Mouse (Mus musculus) liver, embryonic 13.5 days (tissue): ENCODE measurements around the gene Patl2. TPM values are rescaled to one million over a fixed set of nuclear protein-coding genes. Genes with fewer than 3 reads are reported as not detected.

ENCODE experiments used
- ATAC-seq: fragments of 200-750 bp; cut with Nextera tagmentation; 2 replicates; pipeline ENCODE4 v1.8.0; 2017; ENCODE audit warnings: low read depth, mild to moderate bottlenecking, moderate number of reproducible peaks, moderate library complexity
- DNase-seq: peaks from one replicate; pipeline ENCODE4 v3.0.0; 2022
- H3K27ac ChIP-seq: fragments of 300-500 bp; sonication (generic); 2 replicates; pipeline ENCODE4 v1.5.1; 2015; ENCODE audit warnings: moderate library complexity, mild to moderate bottlenecking, inconsistent platforms
- H3K27me3 ChIP-seq: fragments of 300-500 bp; sonication (generic); 2 replicates; pipeline ENCODE4 v1.6.1; 2015; ENCODE audit warnings: mild to moderate bottlenecking, inconsistent platforms
- H3K36me3 ChIP-seq: fragments of 300-500 bp; sonication (generic); 2 replicates; pipeline ENCODE4 v1.6.1; 2015; ENCODE audit warnings: mild to moderate bottlenecking, inconsistent platforms
- H3K4me1 ChIP-seq: fragments of 300-500 bp; sonication (generic); replicated peaks from 2 replicates; pipeline ENCODE4 v1.6.1; 2015; ENCODE audit warnings: inconsistent platforms
- H3K4me2 ChIP-seq: fragments of 300-500 bp; sonication (generic); 2 replicates; pipeline ENCODE4 v1.6.1; 2015; ENCODE audit warnings: inconsistent platforms, mild to moderate bottlenecking, moderate library complexity
- H3K4me3 ChIP-seq: fragments of 300-500 bp; sonication (generic); replicated peaks from 2 replicates; pipeline ENCODE4 v1.5.1; 2015; ENCODE audit warnings: mild to moderate bottlenecking, inconsistent platforms
- H3K9ac ChIP-seq: fragments of 300-500 bp; sonication (generic); 2 replicates; pipeline ENCODE4 v1.6.1; 2015; ENCODE audit warnings: mild to moderate bottlenecking, inconsistent platforms
- H3K9me3 ChIP-seq: fragments of 300-500 bp; sonication (generic); replicated peaks from 2 replicates; pipeline ENCODE4 v1.6.1; 2016; ENCODE audit warnings: inconsistent platforms
- WGBS: fragments of 180-500 bp; shearing (Covaris S2); methylation state at CpG from one replicate; pipeline ENCODE4 v1.1.7; 2015; ENCODE audit not compliant: insufficient replicate concordance; 5-methylcytosine and 5-hydroxymethylcytosine counted together
- polyA plus RNA-seq: library from polyadenylated mRNA; unstranded; fragments of >200 nt; fragmentation: Nextera tagmentation; extraction: Ambion mirVana; gene quantifications from 2 replicates; pipeline ENCODE4 v1.2.1, GENCODE M21; 2015

Patl2 gene
- polyA plus RNA-seq, 1 experiment from 2014 or later, result 0.06 TPM

- Histone ChIP-seq H3K9ac (no peak overlapping the region), H3K9me3 (no peaks in the 10 kb centered on the region), H3K4me3 (no peak overlapping the region), H3K27ac (no peak overlapping the region), H3K27me3 (no peaks in the 10 kb centered on the region), H3K36me3 (no peaks in the 10 kb centered on the region), H3K4me2 (no peak overlapping the region), H3K4me1 (no peaks in the 10 kb centered on the region)
- no peak for ATAC-seq
- DNase-seq, result no peak
- WGBS, result 46% methylated on average over 6 of the region's 6 CpGs
Observed at GRCm38 (mm10) chr2:122171292-122171691, 14.7 kb downstream of the Patl2 start.

- WGBS, result 74% methylated on average over 11 of the region's 11 CpGs
- no peak for DNase-seq
Observed at GRCm38 (mm10) chr2:122164293-122164692, 21.7 kb downstream of the Patl2 start.

GRCm38 (mm10) chr2:122163430-122164195 is 22.4 kb downstream of the Patl2 start:
- Histone ChIP-seq H3K27me3 (no peaks in the 10 kb centered on the region), H3K4me3 (no peak overlapping the region), H3K4me1 (peaks cover 4% of the 10 kb centered on the region; the same call in 1 of the 2 replicates), H3K9ac (no peak overlapping the region), H3K36me3 (no peaks in the 10 kb centered on the region), H3K9me3 (no peaks in the 10 kb centered on the region), H3K4me2 (no peak overlapping the region), H3K27ac (no peak overlapping the region; the same call in 1 of the 2 replicates)
- no peak for ATAC-seq
- WGBS, result 63% methylated on average over 13 of the region's 13 CpGs
- DNase-seq, result no peak

More at GRCm38 (mm10) chr2:122164293-122164692, 21.7 kb downstream of the Patl2 start:
- Histone ChIP-seq H3K36me3 (no peaks in the 10 kb centered on the region), H3K4me1 (peaks cover 4% of the 10 kb centered on the region; the same call in 1 of the 2 replicates), H3K4me2 (no peak overlapping the region), H3K4me3 (no peak overlapping the region), H3K9ac (no peak overlapping the region), H3K27me3 (no peaks in the 10 kb centered on the region), H3K27ac (no peak overlapping the region), H3K9me3 (no peaks in the 10 kb centered on the region)
- 0 out of 2 replicates have a peak, but pooled peaks have one; percentile 31 for ATAC-seq

- Histone ChIP-seq H3K9me3 (no peaks in the 10 kb centered on the region), H3K4me1 (peaks cover 9% of the 10 kb centered on the region; the same call in 1 of the 2 replicates), H3K36me3 (no peaks in the 10 kb centered on the region), H3K4me2 (no peak overlapping the region), H3K4me3 (no peak overlapping the region), H3K9ac (no peak overlapping the region), H3K27ac (no peak overlapping the region), H3K27me3 (no peaks in the 10 kb centered on the region)
- no peak for DNase-seq
- 42% methylated on average over 2 of the region's 2 CpGs for WGBS
- ATAC-seq, result no peak
Observed at GRCm38 (mm10) chr2:122162529-122162928, 23.5 kb downstream of the Patl2 start.

GRCm38 (mm10) chr2:122161542-122161941 is 24.4 kb downstream of the Patl2 start:
- Histone ChIP-seq H3K4me2 (no peak overlapping the region), H3K27me3 (no peaks in the 10 kb centered on the region), H3K27ac (no peak overlapping the region), H3K36me3 (no peaks in the 10 kb centered on the region), H3K9me3 (no peaks in the 10 kb centered on the region), H3K4me1 (peaks cover 14% of the 10 kb centered on the region; the same call in 1 of the 2 replicates), H3K4me3 (no peak overlapping the region), H3K9ac (no peak overlapping the region)
- WGBS, result 44% methylated on average over 4 of the region's 4 CpGs
- DNase-seq (no peak), ATAC-seq (no peak)

- no peaks in the 10 kb centered on the region for H3K36me3 ChIP-seq
- DNase-seq, result peak; percentile 63
- no peaks in the 10 kb centered on the region for H3K9me3 ChIP-seq
- H3K4me1 ChIP-seq, result peaks cover 21% of the 10 kb centered on the region
- H3K27me3 ChIP-seq, result no peaks in the 10 kb centered on the region
- H3K27ac ChIP-seq, result no peak within 1 kb of the TSS
- H3K4me3 ChIP-seq, result no peak within 1 kb of the TSS
- ATAC-seq, result peak; percentile 36; the same call in 1 of the 2 replicates
- H3K4me2 ChIP-seq, result no peak within 1 kb of the TSS
- H3K9ac ChIP-seq, result no peak within 1 kb of the TSS
- 36% methylated on average over 2 of the region's 2 CpGs for WGBS
Observed at GRCm38 (mm10) chr2:122160680-122161079, 25.3 kb downstream of the Patl2 start, which contains the start of gene Trim69. Trim69 (plus strand) TSS chr2:122160700.

GRCm38 (mm10) chr2:122159667-122160066 is 26.3 kb downstream of the Patl2 start:
- H3K36me3 ChIP-seq, result peaks cover 7% of the 10 kb centered on the region
- DNase-seq (no peak), ATAC-seq (no peak)
- no peaks in the 10 kb centered on the region for H3K9me3 ChIP-seq
- H3K9ac ChIP-seq, result no peak overlapping the region
- 74% methylated on average over 6 of the region's 6 CpGs for WGBS
- H3K4me2 ChIP-seq, result no peak overlapping the region
- peaks cover 31% of the 10 kb centered on the region for H3K4me1 ChIP-seq
- no peak overlapping the region for H3K4me3 ChIP-seq
- no peaks in the 10 kb centered on the region for H3K27me3 ChIP-seq
- no peak overlapping the region for H3K27ac ChIP-seq

- Histone ChIP-seq H3K9me3 (no peaks in the 10 kb centered on the region), H3K27me3 (no peaks in the 10 kb centered on the region), H3K4me1 (peaks cover 29% of the 10 kb centered on the region), H3K4me3 (no peak overlapping the region), H3K36me3 (peaks cover 14% of the 10 kb centered on the region), H3K27ac (no peak overlapping the region), H3K4me2 (no peak overlapping the region), H3K9ac (no peak overlapping the region)
- DNase-seq, result no peak
- no peak for ATAC-seq
- 63% methylated on average over 6 of the region's 6 CpGs for WGBS
Observed at GRCm38 (mm10) chr2:122158362-122158802, 27.6 kb downstream of the Patl2 start.

GRCm38 (mm10) chr2:122157561-122157960 is 28.4 kb downstream of the Patl2 start:
- ATAC-seq (no peak), DNase-seq (no peak)
- H3K4me1 ChIP-seq, result peaks cover 32% of the 10 kb centered on the region
- no peaks in the 10 kb centered on the region for H3K9me3 ChIP-seq
- no peak overlapping the region for H3K27ac ChIP-seq
- no peaks in the 10 kb centered on the region for H3K27me3 ChIP-seq
- H3K9ac ChIP-seq, result no peak overlapping the region
- no peak overlapping the region for H3K4me3 ChIP-seq
- H3K36me3 ChIP-seq, result peaks cover 21% of the 10 kb centered on the region
- no peak overlapping the region for H3K4me2 ChIP-seq

- no peak overlapping the region for H3K9ac ChIP-seq
- DNase-seq, result no peak
- H3K27ac ChIP-seq, result peak overlapping the region; percentile 19
- H3K4me3 ChIP-seq, result no peak overlapping the region
- no peaks in the 10 kb centered on the region for H3K27me3 ChIP-seq
- peaks cover 33% of the 10 kb centered on the region for H3K36me3 ChIP-seq
- 60% methylated on average over 4 of the region's 4 CpGs for WGBS
- ATAC-seq, result peak; percentile 58
- H3K9me3 ChIP-seq, result no peaks in the 10 kb centered on the region
- no peak overlapping the region for H3K4me2 ChIP-seq
- peaks cover 38% of the 10 kb centered on the region for H3K4me1 ChIP-seq
Observed at GRCm38 (mm10) chr2:122156051-122156700, 29.8 kb downstream of the Patl2 start.

- Histone ChIP-seq H3K27me3 (no peaks in the 10 kb centered on the region), H3K4me1 (peaks cover 42% of the 10 kb centered on the region), H3K27ac (peak overlapping the region; percentile 19), H3K9ac (no peak overlapping the region), H3K9me3 (no peaks in the 10 kb centered on the region), H3K36me3 (peaks cover 42% of the 10 kb centered on the region), H3K4me3 (no peak overlapping the region), H3K4me2 (no peak overlapping the region)
- ATAC-seq, result no peak
- WGBS, result 57% methylated on average over 2 of the region's 2 CpGs
- no peak for DNase-seq
Observed at GRCm38 (mm10) chr2:122155292-122155691, 30.7 kb downstream of the Patl2 start.
